Mouse (Mus musculus) forebrain, embryonic 13.5 days (tissue): Measurements from ENCODE around the gene Hist1h2bq. TPM values are rescaled to one million over a fixed set of nuclear protein-coding genes. Genes with fewer than 3 reads are reported as not detected.
"Not testable (repeated sequence)": the region's sequence is repeated elsewhere in the genome, so short reads cannot be mapped to it uniquely, and the experiment has no call there.

Source experiments
- ATAC-seq: fragments of 200-750 bp; cut with Nextera tagmentation; 2 replicates; pipeline ENCODE4 v1.8.0; 2017
- H3K27ac ChIP-seq: fragments of 300-500 bp; sonication (generic); 2 replicates; pipeline ENCODE4 v1.5.1; 2015; ENCODE audit warnings: inconsistent platforms, mild to moderate bottlenecking, moderate library complexity
- H3K27me3 ChIP-seq: fragments of 300-500 bp; sonication (generic); 2 replicates; pipeline ENCODE4 v1.6.1; 2015; ENCODE audit warnings: mild to moderate bottlenecking, inconsistent platforms
- H3K36me3 ChIP-seq: fragments of 300-500 bp; sonication (generic); 2 replicates; pipeline ENCODE4 v1.6.1; 2015; ENCODE audit warnings: mild to moderate bottlenecking, inconsistent platforms; ENCODE audit not compliant: poor library complexity, severe bottlenecking
- H3K4me1 ChIP-seq: fragments of 300-500 bp; sonication (generic); 2 replicates; pipeline ENCODE4 v1.6.1; 2015; ENCODE audit warnings: inconsistent platforms
- H3K4me2 ChIP-seq: fragments of 300-500 bp; sonication (generic); 2 replicates; pipeline ENCODE4 v1.6.1; 2015; ENCODE audit warnings: inconsistent platforms, mild to moderate bottlenecking, moderate library complexity
- H3K4me3 ChIP-seq: fragments of 300-500 bp; sonication (generic); 2 replicates; pipeline ENCODE4 v1.5.1; 2015; ENCODE audit warnings: mild to moderate bottlenecking, inconsistent platforms
- H3K9ac ChIP-seq: fragments of 300-500 bp; sonication (generic); 2 replicates; pipeline ENCODE4 v1.6.1; 2015; ENCODE audit warnings: mild to moderate bottlenecking, inconsistent platforms
- H3K9me3 ChIP-seq: fragments of 300-500 bp; sonication (generic); replicated peaks from 2 replicates; pipeline ENCODE4 v1.6.1; 2016; ENCODE audit warnings: inconsistent platforms
- WGBS: fragments of 180-500 bp; shearing (Covaris S2); methylation state at CpG from one replicate; pipeline ENCODE4 v1.1.7; 2015; 5-methylcytosine and 5-hydroxymethylcytosine counted together
- polyA plus RNA-seq: library from polyadenylated mRNA; unstranded; fragments of >200 nt; fragmentation: Nextera tagmentation; extraction: Ambion mirVana; gene quantifications from 2 replicates; pipeline ENCODE4 v1.2.1, GENCODE M21; 2015

The Hist1h2bq gene
- polyA plus RNA-seq, 1 experiment from 2014 or later: 25.3 TPM

DNA sequence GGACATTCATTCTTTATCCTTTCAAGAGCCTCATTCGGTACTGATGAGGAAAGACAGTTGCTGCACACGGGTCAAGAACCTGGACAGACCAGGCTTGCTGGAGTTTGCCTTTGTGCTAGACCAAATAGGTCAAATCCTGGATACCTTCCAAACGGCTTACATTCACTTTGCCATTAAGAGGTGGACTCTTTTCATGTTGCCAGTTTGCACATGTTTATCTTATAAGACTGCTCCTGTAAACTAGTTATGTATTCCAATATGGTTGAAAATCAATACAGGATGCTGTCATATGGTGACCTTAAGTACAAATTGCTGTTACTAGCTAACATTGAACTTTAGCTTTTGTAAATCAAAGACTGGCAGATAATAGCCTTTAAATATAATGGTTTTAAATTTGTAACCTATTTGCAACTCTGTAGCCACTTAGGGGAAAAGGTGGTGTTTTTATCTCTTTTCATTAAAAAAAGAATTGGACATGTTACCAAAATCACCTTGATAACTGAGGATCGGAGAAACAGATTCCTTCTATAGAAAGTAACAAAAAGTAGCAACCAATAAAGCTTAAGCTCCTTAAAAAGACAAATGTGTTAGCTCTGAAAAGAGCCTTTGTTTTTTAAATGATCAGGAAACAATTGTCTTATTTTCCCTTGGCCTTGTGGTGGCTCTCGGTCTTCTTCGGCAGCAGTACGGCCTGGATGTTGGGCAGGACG is 23.7 kb downstream of the Hist1h2bq start:
- peak overlapping the region; percentile 69 for H3K9ac ChIP-seq
- no peaks in the 10 kb centered on the region for H3K9me3 ChIP-seq
- peak overlapping the region; percentile 62 for H3K4me2 ChIP-seq
- no peak for ATAC-seq
- no peaks in the 10 kb centered on the region for H3K27me3 ChIP-seq
- H3K36me3 ChIP-seq: no peaks in the 10 kb centered on the region
- WGBS: 3% methylated on average over 8 of the region's 8 CpGs
- H3K27ac ChIP-seq: peak overlapping the region; percentile 90
- peak overlapping the region; percentile 39 for H3K4me3 ChIP-seq
- H3K4me1 ChIP-seq: peaks cover 51% of the 10 kb centered on the region

GRCm38 (mm10) chr13:21784311-21784710 is 25.7 kb downstream of the Hist1h2bq start:
- ATAC-seq: no peak
- WGBS: 17% methylated on average over 6 of the region's 6 CpGs
- Histone ChIP-seq H3K27ac (peak overlapping the region; percentile 83), H3K9ac (peak overlapping the region; percentile 53), H3K4me2 (peak overlapping the region; percentile 76), H3K9me3 (no peaks in the 10 kb centered on the region), H3K36me3 (no peaks in the 10 kb centered on the region), H3K4me1 (peaks cover 59% of the 10 kb centered on the region), H3K27me3 (no peaks in the 10 kb centered on the region), H3K4me3 (0 out of 2 replicates have a peak overlapping the region, but pooled peaks have one; percentile 46)

DNA sequence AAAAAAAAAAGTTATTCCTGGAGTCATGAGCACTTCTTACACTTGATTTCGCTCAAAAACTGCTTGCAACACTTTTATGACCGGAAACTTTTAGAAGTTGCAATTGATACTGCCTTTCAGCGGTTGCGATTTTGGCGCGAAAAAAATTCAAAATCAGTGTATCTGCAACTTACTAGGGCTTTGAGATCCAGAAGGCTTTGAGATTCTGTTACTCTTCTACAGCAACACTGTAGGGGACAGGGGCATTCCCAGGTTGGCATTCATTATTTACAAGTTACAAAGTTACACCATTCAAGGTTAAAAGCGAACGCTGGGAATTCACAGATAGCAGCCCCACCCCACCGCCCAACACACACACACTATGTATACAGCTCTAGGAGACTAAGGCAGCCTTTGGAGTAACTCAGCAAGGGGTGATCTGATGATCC is 26.2 kb downstream of the Hist1h2bq start:
- Histone ChIP-seq H3K36me3 (no peaks in the 10 kb centered on the region), H3K27me3 (no peaks in the 10 kb centered on the region), H3K27ac (peak overlapping the region; percentile 83), H3K4me3 (peak overlapping the region; percentile 46), H3K4me1 (peaks cover 58% of the 10 kb centered on the region), H3K9ac (peak overlapping the region; percentile 53), H3K9me3 (no peaks in the 10 kb centered on the region), H3K4me2 (peak overlapping the region; percentile 76)
- ATAC-seq: no peak
- WGBS: 3% methylated on average over 9 of the region's 9 CpGs

DNA sequence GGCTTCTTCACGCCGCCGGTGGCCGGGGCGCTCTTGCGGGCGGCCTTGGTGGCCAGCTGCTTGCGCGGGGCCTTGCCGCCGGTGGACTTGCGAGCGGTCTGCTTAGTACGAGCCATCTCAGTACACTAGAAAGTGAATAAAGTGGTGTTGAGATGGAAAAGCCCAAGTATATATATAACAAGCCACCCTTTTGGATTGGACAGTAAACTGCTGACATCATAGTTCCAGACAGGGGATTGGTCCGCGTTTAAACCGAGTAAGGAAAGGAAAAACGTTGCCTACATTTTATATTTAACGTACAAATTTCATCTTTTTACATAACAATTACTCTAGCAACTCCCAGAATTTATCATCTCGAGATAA is 26.8 kb downstream of the Hist1h2bq start, which contains the start of gene Hist1h3i:
Gene Hist1h3i, minus strand, starts transcription at position 116 of the 363 bp plus-strand sequence.
- Histone ChIP-seq H3K27me3 (no peaks in the 10 kb centered on the region), H3K27ac (peak within 1 kb of the TSS; percentile 93), H3K36me3 (no peaks in the 10 kb centered on the region), H3K4me2 (peak within 1 kb of the TSS; percentile 76), H3K4me3 (peak within 1 kb of the TSS; percentile 46), H3K9ac (peak within 1 kb of the TSS; percentile 79), H3K9me3 (no peaks in the 10 kb centered on the region), H3K4me1 (peaks cover 58% of the 10 kb centered on the region)
- peak; percentile 84 for ATAC-seq
- 1% methylated on average over 19 of the region's 20 CpGs for WGBS

GRCm38 (mm10) chr13:21782361-21783254 is 27.4 kb downstream of the Hist1h2bq start:
- ATAC-seq, H3K27me3 ChIP-seq, H3K36me3 ChIP-seq, H3K9me3 ChIP-seq: not testable (repeated sequence)
- Histone ChIP-seq H3K9ac (peak overlapping the region; percentile 79), H3K4me2 (peak overlapping the region; percentile 76), H3K4me3 (peak overlapping the region; percentile 46), H3K27ac (peak overlapping the region; percentile 93), H3K4me1 (peaks cover 57% of the 10 kb centered on the region)
- under 1% methylated on average over 21 of the region's 35 CpGs for WGBS

DNA sequence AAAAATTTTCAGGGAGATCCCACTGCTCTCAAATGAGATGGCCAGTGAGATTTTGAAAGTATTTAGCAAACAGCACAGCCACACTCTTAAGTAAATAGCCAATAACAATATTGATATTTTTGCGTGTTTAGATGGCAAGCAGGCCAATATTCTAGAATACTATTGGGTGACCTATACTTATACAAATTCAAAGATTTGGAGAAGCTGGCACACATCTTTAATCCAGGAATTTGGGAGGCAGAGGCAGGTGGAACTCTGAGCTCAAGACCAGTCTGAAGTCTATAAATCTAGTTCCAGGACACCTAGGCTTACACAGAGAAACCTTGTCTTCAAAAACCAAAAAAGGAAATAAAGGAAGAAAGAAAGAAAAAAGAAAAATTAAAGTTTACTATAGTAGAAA is 28.4 kb downstream of the Hist1h2bq start:
- H3K27me3 ChIP-seq: no peaks in the 10 kb centered on the region
- H3K9me3 ChIP-seq: no peaks in the 10 kb centered on the region
- no peak overlapping the region for H3K27ac ChIP-seq
- 93% methylated on average over 1 of the region's 1 CpGs for WGBS
- no peak overlapping the region for H3K9ac ChIP-seq
- no peak overlapping the region for H3K4me3 ChIP-seq
- no peak overlapping the region for H3K4me2 ChIP-seq
- no peak for ATAC-seq
- H3K36me3 ChIP-seq: no peaks in the 10 kb centered on the region
- peaks cover 57% of the 10 kb centered on the region for H3K4me1 ChIP-seq

DNA sequence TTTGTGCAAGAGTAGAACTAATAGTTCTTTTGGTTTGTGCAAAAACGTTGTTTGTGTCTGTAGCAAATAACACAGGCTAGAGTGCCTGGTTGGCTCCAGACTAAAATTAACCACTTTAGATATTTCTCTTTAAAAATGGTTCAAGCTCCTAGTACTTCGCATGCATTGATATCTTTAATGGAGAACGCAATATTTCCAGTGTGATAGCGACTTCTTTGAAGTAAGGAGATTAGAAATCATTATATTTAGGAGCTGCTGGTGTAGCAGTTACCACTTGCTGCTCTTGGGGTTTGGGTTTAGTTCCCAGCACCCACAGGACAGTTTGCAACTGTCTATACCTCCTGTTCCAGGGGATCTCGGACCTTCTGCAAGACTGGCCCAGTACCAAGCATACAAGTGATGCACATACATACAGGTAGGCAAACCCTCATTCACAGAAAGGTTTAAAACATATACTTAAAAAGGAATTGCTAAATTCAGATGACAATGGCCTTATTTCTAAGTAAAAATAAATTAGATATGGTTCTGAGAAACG is 28.9 kb downstream of the Hist1h2bq start:
- peak overlapping the region; percentile 92; the same call in 1 of the 2 replicates for H3K9ac ChIP-seq
- no peaks in the 10 kb centered on the region for H3K27me3 ChIP-seq
- H3K36me3 ChIP-seq: no peaks in the 10 kb centered on the region
- peaks cover 52% of the 10 kb centered on the region for H3K4me1 ChIP-seq
- 51% methylated on average over 6 of the region's 6 CpGs for WGBS
- peak overlapping the region; percentile 91 for H3K4me2 ChIP-seq
- H3K27ac ChIP-seq: peak overlapping the region; percentile 97
- H3K4me3 ChIP-seq: peak overlapping the region; percentile 53
- ATAC-seq: no peak
- no peaks in the 10 kb centered on the region for H3K9me3 ChIP-seq

DNA sequence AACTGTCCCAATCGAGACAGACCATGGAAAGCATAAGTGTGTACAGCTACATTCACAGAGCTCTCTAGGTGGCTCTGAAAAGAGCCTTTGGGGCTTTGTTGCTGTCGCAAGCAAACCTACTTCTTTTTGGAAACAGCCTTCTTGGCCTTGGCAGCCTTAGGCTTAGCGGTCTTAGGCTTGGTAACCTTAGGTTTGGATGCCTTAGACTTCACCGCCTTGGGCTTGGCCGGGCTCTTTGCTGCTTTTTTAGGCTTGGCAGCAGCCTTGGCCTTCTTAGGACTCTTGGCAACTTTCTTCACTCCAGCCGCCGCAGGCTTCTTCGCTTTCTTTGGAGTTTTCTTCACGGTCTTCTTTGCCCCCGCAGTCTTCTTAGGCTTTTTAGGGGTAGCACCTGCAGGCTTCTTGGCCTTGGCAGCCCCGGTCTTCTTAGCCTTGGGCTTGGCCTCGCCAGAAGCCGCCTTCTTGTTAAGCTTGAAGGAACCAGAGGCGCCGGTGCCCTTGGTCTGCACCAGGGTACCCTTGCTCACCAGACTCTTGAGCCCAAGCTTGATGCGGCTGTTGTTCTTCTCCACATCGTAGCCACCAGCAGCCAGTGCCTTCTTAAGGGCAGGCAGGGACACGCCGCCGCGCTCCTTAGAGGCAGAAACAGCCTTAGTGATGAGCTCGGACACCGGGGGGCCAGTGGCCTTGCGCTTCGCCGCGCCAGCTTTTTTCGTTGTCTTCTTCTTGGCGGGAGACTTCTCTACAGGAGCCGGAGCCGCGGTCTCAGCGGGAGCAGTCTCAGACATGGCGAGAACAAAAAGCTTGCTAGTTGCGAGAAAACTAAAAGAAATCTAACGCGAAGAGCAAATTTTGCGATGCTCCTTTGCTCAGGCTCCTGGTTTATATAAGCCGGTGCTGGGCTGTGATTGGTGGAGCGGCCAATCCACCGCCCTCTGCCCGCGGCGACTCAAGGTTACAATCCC is 29.9 kb downstream of the Hist1h2bq start, which contains the start of gene Hist1h1b:
Gene Hist1h1b, minus strand, starts transcription at position 859 of the 965 bp plus-strand sequence.
- Histone ChIP-seq H3K27ac (peak within 1 kb of the TSS; percentile 97), H3K9ac (peak within 1 kb of the TSS; percentile 92), H3K27me3 (no peaks in the 10 kb centered on the region), H3K4me1 (peaks cover 45% of the 10 kb centered on the region), H3K4me2 (peak within 1 kb of the TSS; percentile 91), H3K36me3 (no peaks in the 10 kb centered on the region), H3K9me3 (no peaks in the 10 kb centered on the region), H3K4me3 (peak within 1 kb of the TSS; percentile 53)
- under 1% methylated on average over 44 of the region's 44 CpGs for WGBS
- ATAC-seq: peak; percentile 21; the same call in 1 of the 2 replicates

- Histone ChIP-seq H3K9ac (peak overlapping the region; percentile 92), H3K4me1 (peaks cover 40% of the 10 kb centered on the region), H3K4me3 (peak overlapping the region; percentile 53), H3K27ac (peak overlapping the region; percentile 97), H3K36me3 (no peaks in the 10 kb centered on the region), H3K9me3 (no peaks in the 10 kb centered on the region), H3K4me2 (peak overlapping the region; percentile 91), H3K27me3 (no peaks in the 10 kb centered on the region)
- peak; percentile 92 for ATAC-seq
- 2% methylated on average over 33 of the region's 33 CpGs for WGBS
Measured at GRCm38 (mm10) chr13:21778814-21779766, 30.9 kb downstream of the Hist1h2bq start.
